Mouse (Mus musculus): ENCODE results near the gene 4933430I17Rik. TPM values are rescaled to one million over a fixed set of nuclear protein-coding genes. Genes with fewer than 3 reads are reported as not detected.
"Not testable (repeated sequence)": the region's sequence is repeated elsewhere in the genome, so short reads cannot be mapped to it uniquely, and the experiment has no call there.

The 4933430I17Rik gene
- total and polyA plus RNA-seq, 3 experiments = not detected

DNA sequence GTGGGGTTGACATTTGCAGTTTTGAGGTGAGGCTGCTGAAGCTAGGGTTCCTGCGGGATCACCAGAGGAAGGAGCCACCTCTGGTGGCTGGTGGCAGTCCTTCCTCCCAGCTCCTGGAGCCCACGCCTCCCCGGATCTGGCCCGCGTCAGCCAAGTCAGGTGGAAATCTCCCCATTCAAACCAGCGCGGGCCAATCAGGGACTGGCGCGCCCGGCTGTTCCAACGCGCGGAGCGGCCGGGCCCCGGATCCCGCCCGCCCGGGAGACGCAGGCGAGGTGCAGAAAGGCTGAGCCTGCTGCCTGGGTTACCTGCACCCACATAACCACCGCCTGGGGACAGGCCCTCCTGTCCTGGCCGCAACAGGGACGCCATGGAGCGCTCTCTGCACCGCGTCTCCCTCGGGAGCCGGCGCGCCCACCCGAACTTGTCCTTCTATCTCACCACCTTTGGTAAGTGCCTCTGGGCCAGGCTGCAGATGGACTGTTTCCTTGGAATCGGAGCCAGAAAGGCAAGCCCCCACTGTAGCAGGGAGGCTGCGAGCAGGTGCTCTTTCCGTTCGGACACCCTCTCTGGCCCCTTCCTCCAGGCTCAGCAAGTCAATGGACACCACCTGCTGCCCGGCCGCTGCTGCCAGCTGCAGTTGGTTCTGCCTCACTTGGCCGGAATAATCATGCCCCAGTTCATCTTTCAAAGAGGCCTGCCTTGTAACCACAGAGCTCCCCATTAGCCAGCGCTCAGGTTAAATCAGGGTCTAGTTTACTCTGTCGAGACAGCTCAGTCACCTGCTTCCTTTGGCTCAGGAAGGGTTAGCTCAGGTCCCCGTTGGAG, 58.3 kb downstream of the 4933430I17Rik start:
- WGBS = 10% methylated on average over 42 of the region's 42 CpGs
- peak overlapping the region; percentile 46 for H3K4me3 ChIP-seq
- H3K36me3 ChIP-seq (ENCODE audit: control insufficient read depth, insufficient read depth, low read length) = no peaks in the 10 kb centered on the region
- 0 out of 2 replicates have a peak, but pooled peaks cover 2% of the 10 kb centered on the region for H3K4me1 ChIP-seq (ENCODE audit: control insufficient read depth, insufficient read depth, low read length)
- intact Hi-C loops (cut with DNase I) = no loop called here
- DNase-seq = peak; percentile 63 to 64
- no peak for TF ChIP-seq EP300 (IDR thresholded peaks at IDR 0.05; ENCODE audit: insufficient read depth, low read depth, low read length)
- TF ChIP-seq CTCF (IDR thresholded peaks at IDR 0.05) = peak; percentile 51
- H3K27ac ChIP-seq = no peak overlapping the region; the same call in 1 of the 2 replicates
- H3K9ac ChIP-seq (ENCODE audit: low read depth, low read length) = peak overlapping the region; percentile 23
- no peaks in the 10 kb centered on the region for H3K27me3 ChIP-seq (ENCODE audit: control insufficient read depth, insufficient read depth, low read length)
- H3K79me2 ChIP-seq (replicated peaks; ENCODE audit: control insufficient read depth, insufficient read depth, low read length) = no peaks in the 10 kb centered on the region

- Histone ChIP-seq H3K36me3 (ENCODE audit: control insufficient read depth, insufficient read depth, low read length) (no peaks in the 10 kb centered on the region), H3K4me1 (ENCODE audit: control insufficient read depth, insufficient read depth, low read length) (peaks cover 7% of the 10 kb centered on the region), H3K27me3 (ENCODE audit: control insufficient read depth, insufficient read depth, low read length) (no peaks in the 10 kb centered on the region), H3K4me3 (no peak overlapping the region), H3K9ac (ENCODE audit: low read depth, low read length) (no peak overlapping the region), H3K27ac (no peak overlapping the region), H3K79me2 (replicated peaks; ENCODE audit: control insufficient read depth, insufficient read depth, low read length) (no peaks in the 10 kb centered on the region)
- 80% methylated on average over 8 of the region's 8 CpGs for WGBS
- intact Hi-C loops (cut with DNase I) = no loop called here
- DNase-seq = no peak
- TF ChIP-seq CTCF (IDR thresholded peaks at IDR 0.05) (no peak), POLR2A (IDR thresholded peaks at IDR 0.05; ENCODE audit: insufficient read depth, low read depth, low read length) (no peak), EP300 (IDR thresholded peaks at IDR 0.05; ENCODE audit: insufficient read depth, low read depth, low read length) (no peak)
Observed at GRCm38 (mm10) chr4:62587067-62587466, 61.9 kb downstream of the 4933430I17Rik start.

DNA sequence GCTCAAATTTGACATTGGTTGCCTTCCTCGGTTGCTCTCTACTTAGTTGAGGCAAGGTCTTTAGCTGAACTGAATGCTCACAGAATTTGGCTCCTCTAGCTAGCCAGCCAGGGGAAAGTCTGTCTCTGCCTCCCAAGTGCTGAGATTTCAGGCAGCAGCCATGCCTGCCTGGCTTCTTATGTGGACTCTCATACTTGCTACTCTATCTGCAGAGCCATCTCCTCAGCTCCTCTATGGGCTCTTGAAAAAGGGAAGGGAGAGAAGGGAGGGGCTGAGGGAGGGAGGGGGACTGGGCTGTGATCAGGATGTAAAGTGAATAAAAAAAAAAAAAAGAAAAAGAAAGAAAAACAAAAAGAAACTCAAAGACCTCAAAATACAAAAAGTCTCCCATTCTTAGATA, 65.7 kb downstream of the 4933430I17Rik start:
- no peak for TF ChIP-seq CTCF (IDR thresholded peaks at IDR 0.05)
- no peak for TF ChIP-seq POLR2A (IDR thresholded peaks at IDR 0.05; ENCODE audit: insufficient read depth, low read depth, low read length)
- TF ChIP-seq EP300 (IDR thresholded peaks at IDR 0.05; ENCODE audit: insufficient read depth, low read depth, low read length) = no peak
- H3K27me3 ChIP-seq (ENCODE audit: control insufficient read depth, insufficient read depth, low read length) = no peaks in the 10 kb centered on the region
- DNase-seq = no peak
- peaks cover 6% of the 10 kb centered on the region for H3K4me1 ChIP-seq (ENCODE audit: control insufficient read depth, insufficient read depth, low read length)
- H3K79me2 ChIP-seq (replicated peaks; ENCODE audit: control insufficient read depth, insufficient read depth, low read length) = no peaks in the 10 kb centered on the region
- peak overlapping the region; percentile 28; the same call in 1 of the 2 replicates for H3K27ac ChIP-seq
- 83% methylated on average over 1 of the region's 1 CpGs for WGBS
- H3K36me3 ChIP-seq (ENCODE audit: control insufficient read depth, insufficient read depth, low read length) = no peaks in the 10 kb centered on the region
- H3K9ac ChIP-seq (ENCODE audit: low read depth, low read length) = no peak overlapping the region
- no peak overlapping the region for H3K4me3 ChIP-seq
- intact Hi-C loops (cut with DNase I) = no loop called here

GRCm38 (mm10) chr4:62591326-62591725, 66.2 kb downstream of the 4933430I17Rik start:
- TF ChIP-seq EP300 (IDR thresholded peaks at IDR 0.05; ENCODE audit: insufficient read depth, low read depth, low read length) (peak; percentile 76; the same call in 1 of the 2 replicates), POLR2A (IDR thresholded peaks at IDR 0.05; ENCODE audit: insufficient read depth, low read depth, low read length) (no peak)
- Histone ChIP-seq H3K27ac (peak overlapping the region; percentile 28), H3K9ac (ENCODE audit: low read depth, low read length) (no peak overlapping the region), H3K27me3 (ENCODE audit: control insufficient read depth, insufficient read depth, low read length) (no peaks in the 10 kb centered on the region), H3K4me1 (ENCODE audit: control insufficient read depth, insufficient read depth, low read length) (peaks cover 9% of the 10 kb centered on the region), H3K36me3 (ENCODE audit: control insufficient read depth, insufficient read depth, low read length) (no peaks in the 10 kb centered on the region), H3K4me3 (no peak overlapping the region), H3K79me2 (replicated peaks; ENCODE audit: control insufficient read depth, insufficient read depth, low read length) (no peaks in the 10 kb centered on the region)
- intact Hi-C loops (cut with DNase I) = no loop called here
- WGBS = 16% methylated on average over 11 of the region's 11 CpGs
- DNase-seq = peak; percentile 62 to 68

- not testable (repeated sequence) for H3K27me3 ChIP-seq (ENCODE audit: control insufficient read depth, insufficient read depth, low read length)
Observed at GRCm38 (mm10) chr4:62593546-62594240, 68.5 kb downstream of the 4933430I17Rik start.

GRCm38 (mm10) chr4:62594442-62594841, 69.3 kb downstream of the 4933430I17Rik start:
- Histone ChIP-seq H3K79me2 (replicated peaks; ENCODE audit: control insufficient read depth, insufficient read depth, low read length) (no peaks in the 10 kb centered on the region), H3K9ac (ENCODE audit: low read depth, low read length) (no peak overlapping the region), H3K4me3 (no peak overlapping the region), H3K4me1 (ENCODE audit: control insufficient read depth, insufficient read depth, low read length) (peaks cover 11% of the 10 kb centered on the region), H3K27ac (no peak overlapping the region), H3K36me3 (ENCODE audit: control insufficient read depth, insufficient read depth, low read length) (no peaks in the 10 kb centered on the region), H3K27me3 (ENCODE audit: control insufficient read depth, insufficient read depth, low read length) (no peaks in the 10 kb centered on the region)
- intact Hi-C loops (cut with DNase I) = no loop called here
- 94% methylated on average over 5 of the region's 5 CpGs for WGBS
- DNase-seq = no peak
- TF ChIP-seq POLR2A (IDR thresholded peaks at IDR 0.05; ENCODE audit: insufficient read depth, low read depth, low read length) (no peak), EP300 (IDR thresholded peaks at IDR 0.05; ENCODE audit: insufficient read depth, low read depth, low read length) (no peak), CTCF (IDR thresholded peaks at IDR 0.05) (no peak)

More at GRCm38 (mm10) chr4:62593546-62594240, 68.5 kb downstream of the 4933430I17Rik start:
- WGBS = 86% methylated on average over 24 of the region's 24 CpGs
- H3K79me2 ChIP-seq (replicated peaks; ENCODE audit: control insufficient read depth, insufficient read depth, low read length); intact Hi-C loops (cut with DNase I); H3K4me3 ChIP-seq; H3K9ac ChIP-seq (ENCODE audit: low read depth, low read length); H3K36me3 ChIP-seq (ENCODE audit: control insufficient read depth, insufficient read depth, low read length); H3K27ac ChIP-seq; DNase-seq: not testable (repeated sequence)
- H3K4me1 ChIP-seq (ENCODE audit: control insufficient read depth, insufficient read depth, low read length) = peaks cover 11% of the 10 kb centered on the region

Data from heart, adult 2 months (tissue).